Mouse (Mus musculus): ENCODE results near the gene Olfr1450. TPM values are rescaled to one million over a fixed set of nuclear protein-coding genes. Genes with fewer than 3 reads are reported as not detected.

Olfr1450 gene
- polyA plus RNA-seq (2015; fragmentation: Nextera tagmentation; extraction: Ambion mirVana) = not detected in 2 replicates

GRCm38 (mm10) chr19:12949958-12950357, at the start of gene Olfr1450:
TSS of gene Olfr1450 (plus strand) at chr19:12950258.

GRCm38 (mm10) chr19:12903643-12904042, 46.4 kb upstream of the Olfr1450 start, which contains the start of gene Olfr1447:
TSS of gene Olfr1447 (minus strand) at chr19:12903743.

GRCm38 (mm10) chr19:12924319-12924718, 25.7 kb upstream of the Olfr1450 start, which contains the start of gene Olfr1448:
TSS of gene Olfr1448 (minus strand) at chr19:12924419.

GRCm38 (mm10) chr19:12930540-12930939, 19.5 kb upstream of the Olfr1450 start, which contains the start of gene Olfr1449:
TSS of gene Olfr1449 (plus strand) at chr19:12930840.

GRCm38 (mm10) chr19:12994714-12995113, 44.7 kb downstream of the Olfr1450 start, which contains the start of gene Olfr1451:
TSS of gene Olfr1451 (plus strand) at chr19:12995014.

Other genes with a start within 250 kb of the Olfr1450 start
- gene Cntf, start 184.6 kb upstream of the Olfr1450 start, polyA plus RNA-seq (2015; fragmentation: Nextera tagmentation; extraction: Ambion mirVana) = 0.43 and 0.69 TPM in 2 replicates
- gene Zfp91, start 154.1 kb upstream of the Olfr1450 start, polyA plus RNA-seq (2015; fragmentation: Nextera tagmentation; extraction: Ambion mirVana) = 11.3 and 12.5 TPM in 2 replicates
- gene Lpxn, start 154.1 kb upstream of the Olfr1450 start, polyA plus RNA-seq (2015; fragmentation: Nextera tagmentation; extraction: Ambion mirVana) = 3.7 and 5.1 TPM in 2 replicates
- gene Gm5244, start 103.6 kb upstream of the Olfr1450 start, polyA plus RNA-seq (2015; fragmentation: Nextera tagmentation; extraction: Ambion mirVana) = not detected in 2 replicates
- not detected in 2 replicates for gene Olfr1444, start 93.0 kb upstream of the Olfr1450 start, polyA plus RNA-seq (2015; fragmentation: Nextera tagmentation; extraction: Ambion mirVana)
- not detected in 2 replicates for gene Olfr1445, start 66.4 kb upstream of the Olfr1450 start, polyA plus RNA-seq (2015; fragmentation: Nextera tagmentation; extraction: Ambion mirVana)
- not detected in 2 replicates for gene Olfr1446, start 56.7 kb upstream of the Olfr1450 start, polyA plus RNA-seq (2015; fragmentation: Nextera tagmentation; extraction: Ambion mirVana)
- gene Olfr1447, start 46.5 kb upstream of the Olfr1450 start, polyA plus RNA-seq (2015; fragmentation: Nextera tagmentation; extraction: Ambion mirVana) = not detected in 2 replicates
- not detected in 2 replicates for gene Olfr1448, start 25.8 kb upstream of the Olfr1450 start, polyA plus RNA-seq (2015; fragmentation: Nextera tagmentation; extraction: Ambion mirVana)
- gene Olfr1449, start 19.4 kb upstream of the Olfr1450 start, polyA plus RNA-seq (2015; fragmentation: Nextera tagmentation; extraction: Ambion mirVana) = not detected in 2 replicates
- not detected in 2 replicates for gene Olfr1451, start 44.8 kb downstream of the Olfr1450 start, polyA plus RNA-seq (2015; fragmentation: Nextera tagmentation; extraction: Ambion mirVana)
- not detected in 2 replicates for gene Olfr1453, start 78.1 kb downstream of the Olfr1450 start, polyA plus RNA-seq (2015; fragmentation: Nextera tagmentation; extraction: Ambion mirVana)
- not detected in 2 replicates for gene Olfr1454, start 110.4 kb downstream of the Olfr1450 start, polyA plus RNA-seq (2015; fragmentation: Nextera tagmentation; extraction: Ambion mirVana)
- not detected in 2 replicates for gene Olfr1457, start 147.6 kb downstream of the Olfr1450 start, polyA plus RNA-seq (2015; fragmentation: Nextera tagmentation; extraction: Ambion mirVana)
- gene Olfr1458, start 156.5 kb downstream of the Olfr1450 start, polyA plus RNA-seq (2015; fragmentation: Nextera tagmentation; extraction: Ambion mirVana) = not detected in 2 replicates
- gene Olfr1459, start 199.3 kb downstream of the Olfr1450 start, polyA plus RNA-seq (2015; fragmentation: Nextera tagmentation; extraction: Ambion mirVana) = not detected in 2 replicates
- gene Olfr1461, start 212.7 kb downstream of the Olfr1450 start, polyA plus RNA-seq (2015; fragmentation: Nextera tagmentation; extraction: Ambion mirVana) = not detected in 2 replicates
- gene Olfr1462, start 235.5 kb downstream of the Olfr1450 start, polyA plus RNA-seq (2015; fragmentation: Nextera tagmentation; extraction: Ambion mirVana) = not detected in 2 replicates